ENCODE assay signal across 8 mouse cellular contexts in genomic region chr2:97467664-97468063, GRCm38 (mm10).
DNase-seq lines count a peak whose midpoint lies in the region; ATAC-seq and TF ChIP-seq lines count a peak whose summit lies in the region.

No protein-coding gene starts in this region.

- H3K4me2 ChIP-seq in lung, embryonic 15.5 days = peak overlapping the region; percentile 87
- peak overlapping the region; percentile 68 for H3K4me2 ChIP-seq in forebrain, embryonic 14.5 days (ENCODE audit: low read length)
- peak overlapping the region; percentile 86 for H3K4me2 ChIP-seq in limb, embryonic 14.5 days (replicated peaks; ENCODE audit: low read depth, low read length, severe bottlenecking)
- peak overlapping the region; percentile 86 for H3K4me2 ChIP-seq in stomach, embryonic 14.5 days (replicated peaks; ENCODE audit: low read depth, low read length)

- no peak overlapping the region for H3K9ac ChIP-seq in lung, embryonic 15.5 days
- H3K9ac ChIP-seq in forebrain, embryonic 14.5 days (ENCODE audit: low read length) = peak overlapping the region; percentile 72
- peak overlapping the region; percentile 57 for H3K9ac ChIP-seq in limb, embryonic 14.5 days (ENCODE audit: low read depth, low read length, severe bottlenecking)
- no peak overlapping the region for H3K9ac ChIP-seq in stomach, embryonic 14.5 days (replicated peaks; ENCODE audit: low read depth, low read length)

- DNase-seq in lung, postnatal 14 days = no peak
- DNase-seq in forebrain, embryonic 14.5 days (ENCODE audit: low spot score) = peak; percentile 49
- no peak for DNase-seq in limb, embryonic 14.5 days (ENCODE audit: low spot score)
- no peak for DNase-seq in cerebellum, postnatal 14 days
- DNase-seq in left cerebral cortex, adult 8-10 months (ENCODE audit: low spot score in 2 of 2) = no peak

- H3K27me3 ChIP-seq in lung, embryonic 15.5 days = peaks cover 12% of the 10 kb centered on the region
- no peaks in the 10 kb centered on the region for H3K27me3 ChIP-seq in forebrain, embryonic 14.5 days (replicated peaks; ENCODE audit: control insufficient read depth, insufficient read depth, low read length)
- H3K27me3 ChIP-seq in limb, embryonic 14.5 days (ENCODE audit: control insufficient read depth, insufficient read depth, low read length) = 0 out of 2 replicates have a peak, but pooled peaks cover 5% of the 10 kb centered on the region
- no peaks in the 10 kb centered on the region for H3K27me3 ChIP-seq in stomach, embryonic 14.5 days (ENCODE audit: control insufficient read depth, insufficient read depth, low read length)

- H3K4me1 ChIP-seq in lung, embryonic 15.5 days = peaks cover 3% of the 10 kb centered on the region
- H3K4me1 ChIP-seq in forebrain, embryonic 14.5 days (ENCODE audit: control insufficient read depth, insufficient read depth, low read length) = peaks cover 5% of the 10 kb centered on the region; the same call in 1 of the 2 replicates
- H3K4me1 ChIP-seq in limb, embryonic 14.5 days (ENCODE audit: control insufficient read depth, insufficient read depth, low read length) = no peaks in the 10 kb centered on the region
- H3K4me1 ChIP-seq in stomach, embryonic 14.5 days (ENCODE audit: control insufficient read depth, insufficient read depth, low read length) = no peaks in the 10 kb centered on the region

- H3K4me3 ChIP-seq in lung, embryonic 15.5 days = peak overlapping the region; percentile 50
- H3K4me3 ChIP-seq in forebrain, embryonic 14.5 days (ENCODE audit: low read depth, low read length) = peak overlapping the region; percentile 51
- H3K4me3 ChIP-seq in limb, embryonic 14.5 days (replicated peaks; ENCODE audit: low read length) = peak overlapping the region; percentile 49
- H3K4me3 ChIP-seq in stomach, embryonic 14.5 days (ENCODE audit: low read depth, low read length) = peak overlapping the region; percentile 47

- no peak for TF ChIP-seq POLR2A in limb, embryonic 14.5 days (IDR thresholded peaks at IDR 0.05; ENCODE audit: borderline replicate concordance, extremely low read depth, insufficient read depth, insufficient read length)

- ATAC-seq in lung, embryonic 15.5 days (ENCODE audit: borderline replicate concordance, extremely low read depth, low FRiP score, low TSS enrichment) = no peak
- no peak for ATAC-seq in forebrain, embryonic 14.5 days
- no peak for ATAC-seq in limb, embryonic 14.5 days (ENCODE audit: low FRiP score, low read depth)
- no peak for ATAC-seq in stomach, embryonic 14.5 days (ENCODE audit: insufficient number of reproducible peaks, insufficient read depth, low FRiP score, low read depth)
- ATAC-seq in megakaryocyte, adult 5-6 weeks (ENCODE audit: poor library complexity, severe bottlenecking) = no peak

- WGBS in lung, embryonic 15.5 days = 8% methylated on average over 8 of the region's 8 CpGs
- WGBS in forebrain, embryonic 14.5 days = under 1% methylated on average over 8 of the region's 8 CpGs
- WGBS in limb, embryonic 14.5 days = 9% methylated on average over 8 of the region's 8 CpGs
- WGBS in stomach, embryonic 14.5 days = 11% methylated on average over 8 of the region's 8 CpGs

- no peak overlapping the region for H3K27ac ChIP-seq in lung, embryonic 15.5 days
- H3K27ac ChIP-seq in forebrain, embryonic 14.5 days (ENCODE audit: low read depth, low read length) = peak overlapping the region; percentile 90; the same call in 1 of the 2 replicates
- H3K27ac ChIP-seq in limb, embryonic 14.5 days (replicated peaks; ENCODE audit: low read depth, low read length) = no peak overlapping the region
- H3K27ac ChIP-seq in stomach, embryonic 14.5 days (ENCODE audit: low read length) = no peak overlapping the region

- H3K9me3 ChIP-seq in lung, embryonic 15.5 days = no peaks in the 10 kb centered on the region
- no peaks in the 10 kb centered on the region for H3K9me3 ChIP-seq in forebrain, embryonic 14.5 days (replicated peaks; ENCODE audit: control insufficient read depth, low read length)
- no peaks in the 10 kb centered on the region for H3K9me3 ChIP-seq in limb, embryonic 14.5 days (ENCODE audit: control insufficient read depth, low read length)
- H3K9me3 ChIP-seq in stomach, embryonic 14.5 days (ENCODE audit: control insufficient read depth, low read depth, low read length) = no peaks in the 10 kb centered on the region

- H3K36me3 ChIP-seq in lung, embryonic 15.5 days = no peaks in the 10 kb centered on the region
- no peaks in the 10 kb centered on the region for H3K36me3 ChIP-seq in forebrain, embryonic 14.5 days (ENCODE audit: control insufficient read depth, insufficient read depth, low read length)
- H3K36me3 ChIP-seq in limb, embryonic 14.5 days (ENCODE audit: control insufficient read depth, insufficient read depth, low read length) = no peaks in the 10 kb centered on the region
- no peaks in the 10 kb centered on the region for H3K36me3 ChIP-seq in stomach, embryonic 14.5 days (ENCODE audit: control insufficient read depth, insufficient read depth, low read length)

Comparison
In these comparisons a context has a peak if more than half of its experiments do, and no peak if none do; other contexts are left out.
1. H3K9ac ChIP-seq: peak in forebrain, embryonic 14.5 days (single experiment) and limb, embryonic 14.5 days (single experiment); none in lung, embryonic 15.5 days (single experiment) and stomach, embryonic 14.5 days (single experiment).
2. Peak in every context shown above with its lines, with median percentiles within 50 percentile points of each other: H3K4me2 ChIP-seq and H3K4me3 ChIP-seq.